Mouse (Mus musculus) MEL (cell line): ENCODE results near the gene Egfl7. TPM values are rescaled to one million over a fixed set of nuclear protein-coding genes. Genes with fewer than 3 reads are reported as not detected.

Source experiments
- DNase-seq: peaks from one replicate; pipeline ENCODE4 v3.0.0; 2011; ENCODE audit warnings: low read depth, low spot score
- H3K27ac ChIP-seq: 2 replicates; pipeline ENCODE4 v1.5.1; 2012; ENCODE audit warnings: low read depth, mild to moderate bottlenecking, control low read depth, low read length, moderate library complexity; ENCODE audit not compliant: control insufficient read depth
- H3K27me3 ChIP-seq, 2 experiments: fragments of 150-350 bp in 1 of 2; sonication (generic) in 1 of 2; 2 replicates each; pipeline ENCODE4 v1.6.1; 2012; ENCODE audit warnings: low read length in 2 of 2, mild to moderate bottlenecking in 2 of 2, improper control_type of control experiment in 1 of 2, moderate library complexity in 1 of 2; ENCODE audit not compliant: insufficient read depth in 2 of 2, control insufficient read depth in 1 of 2
- H3K36me3 ChIP-seq, 2 experiments: 2 replicates each; pipeline ENCODE4 v1.6.1; 2012 to 2014; ENCODE audit warnings: low read length in 2 of 2, improper control_type of control experiment in 1 of 2, inconsistent platforms in 1 of 2, mild to moderate bottlenecking in 1 of 2; ENCODE audit not compliant: insufficient read depth in 2 of 2, control insufficient read depth in 1 of 2
- H3K4me1 ChIP-seq, 2 experiments: fragments of 150-350 bp in 1 of 2; sonication (generic) in 1 of 2; 2 replicates each; pipeline ENCODE4 v1.6.1; 2012; ENCODE audit warnings: low read length in 2 of 2, improper control_type of control experiment in 1 of 2, mild to moderate bottlenecking in 1 of 2; ENCODE audit not compliant: insufficient read depth in 2 of 2, control insufficient read depth in 1 of 2
- H3K4me3 ChIP-seq, 2 experiments: fragments of 150-350 bp in 1 of 2; sonication (generic) in 1 of 2; 2 replicates each; pipeline ENCODE4 v1.5.1; 2012; ENCODE audit warnings: low read depth in 2 of 2, low read length in 2 of 2, mild to moderate bottlenecking in 2 of 2, moderate library complexity in 2 of 2, control low read depth in 1 of 2, improper control_type of control experiment in 1 of 2; ENCODE audit not compliant: control insufficient read depth in 1 of 2, insufficient read depth in 1 of 2
- H3K79me2 ChIP-seq: 2 replicates; pipeline ENCODE4 v1.6.1; 2012; ENCODE audit warnings: mild to moderate bottlenecking, low read length, moderate library complexity; ENCODE audit not compliant: control insufficient read depth, poor library complexity, insufficient read depth
- H3K9ac ChIP-seq: 2 replicates; pipeline ENCODE4 v1.6.1; 2012; ENCODE audit warnings: low read depth, mild to moderate bottlenecking, control low read depth, low read length, moderate library complexity; ENCODE audit not compliant: control insufficient read depth, poor library complexity, severe bottlenecking
- H3K9me3 ChIP-seq: fragments of 150-350 bp; sonication (generic); replicated peaks from 2 replicates; pipeline ENCODE4 v1.6.1; 2012; ENCODE audit warnings: mild to moderate bottlenecking, low read length, improper control_type of control experiment, moderate library complexity; ENCODE audit not compliant: insufficient read depth
- BHLHE40 ChIP-seq: IDR thresholded peaks from 2 replicates; pipeline ENCODE4 v1.6.1; 2012; ENCODE audit warnings: low read depth, mild to moderate bottlenecking, inconsistent platforms, low read length, improper control_type of control experiment, borderline replicate concordance
- CHD1 ChIP-seq: IDR thresholded peaks from 2 replicates; pipeline ENCODE4 v1.6.1; 2012; ENCODE audit warnings: low read depth, mild to moderate bottlenecking, inconsistent platforms, low read length, improper control_type of control experiment
- CHD2 ChIP-seq: IDR thresholded peaks from 2 replicates; pipeline ENCODE4 v1.6.1; 2011; ENCODE audit warnings: low read length, improper control_type of control experiment
- CTCF ChIP-seq, 3 experiments: IDR thresholded peaks in 2 of 3; conservative IDR thresholded peaks in 1 of 3; 2 replicates each; pipeline ENCODE4 v1.5.1; 2011 to 2012; ENCODE audit warnings: low read length in 3 of 3, low read depth in 2 of 3, mild to moderate bottlenecking in 2 of 3, improper control_type of control experiment in 1 of 3, inconsistent platforms in 1 of 3, mixed read lengths in 1 of 3, moderate library complexity in 1 of 3; ENCODE audit not compliant: control insufficient read depth in 1 of 3, insufficient read depth in 1 of 3, poor library complexity in 1 of 3, severe bottlenecking in 1 of 3
- E2F4 ChIP-seq: IDR thresholded peaks from 2 replicates; pipeline ENCODE4 v1.6.1; 2011; ENCODE audit warnings: low read depth, low read length, improper control_type of control experiment, borderline replicate concordance
- ETS1 ChIP-seq: IDR thresholded peaks from 2 replicates; pipeline ENCODE4 v1.6.1; 2012; ENCODE audit warnings: low read depth, mild to moderate bottlenecking, inconsistent platforms, low read length, improper control_type of control experiment, moderate library complexity
- GABPA ChIP-seq: IDR thresholded peaks from 2 replicates; pipeline ENCODE4 v1.6.1; 2012; ENCODE audit warnings: low read depth, mild to moderate bottlenecking, inconsistent platforms, low read length, improper control_type of control experiment, moderate library complexity
- HCFC1 ChIP-seq: IDR thresholded peaks from 2 replicates; pipeline ENCODE4 v1.6.1; 2012; ENCODE audit warnings: low read depth, mild to moderate bottlenecking, inconsistent platforms, low read length, improper control_type of control experiment, moderate library complexity
- JUND ChIP-seq: IDR thresholded peaks from 2 replicates; pipeline ENCODE4 v1.6.1; 2011; ENCODE audit warnings: low read depth, mild to moderate bottlenecking, improper control_type of control experiment, low read length
- MAZ ChIP-seq: IDR thresholded peaks from 2 replicates; pipeline ENCODE4 v1.6.1; 2012; ENCODE audit warnings: low read depth, mild to moderate bottlenecking, inconsistent platforms, low read length, improper control_type of control experiment
- MYC ChIP-seq: IDR thresholded peaks from 2 replicates; pipeline ENCODE4 v1.6.1; 2011; ENCODE audit warnings: low read depth, mild to moderate bottlenecking, low read length, improper control_type of control experiment, moderate library complexity
- NELFE ChIP-seq: IDR thresholded peaks from 2 replicates; pipeline ENCODE4 v1.6.1; 2011; ENCODE audit warnings: low read depth, low read length, improper control_type of control experiment
- POLR2A ChIP-seq, 2 experiments: IDR thresholded peaks; 2 replicates each; pipeline ENCODE4 v1.6.1; 2011 to 2012; ENCODE audit warnings: low read length in 2 of 2, mild to moderate bottlenecking in 2 of 2, control low read depth in 1 of 2, improper control_type of control experiment in 1 of 2, low read depth in 1 of 2, moderate library complexity in 1 of 2; ENCODE audit not compliant: control insufficient read depth in 1 of 2, insufficient read depth in 1 of 2, poor library complexity in 1 of 2
- POLR2AphosphoS5 ChIP-seq: IDR thresholded peaks from 2 replicates; pipeline ENCODE4 v1.6.1; 2012; ENCODE audit warnings: low read depth, borderline replicate concordance, mild to moderate bottlenecking, inconsistent platforms, low read length, moderate library complexity, mixed read lengths
- RAD21 ChIP-seq: IDR thresholded peaks from 2 replicates; pipeline ENCODE4 v1.6.1; 2011; ENCODE audit warnings: mild to moderate bottlenecking, low read depth, low read length, improper control_type of control experiment
- RCOR1 ChIP-seq: IDR thresholded peaks from 2 replicates; pipeline ENCODE4 v1.6.1; 2012; ENCODE audit warnings: low read depth, mild to moderate bottlenecking, inconsistent platforms, low read length, improper control_type of control experiment
- SIN3A ChIP-seq: IDR thresholded peaks from 2 replicates; pipeline ENCODE4 v1.6.1; 2012; ENCODE audit warnings: low read length, improper control_type of control experiment, inconsistent platforms
- TAL1 ChIP-seq: IDR thresholded peaks from 2 replicates; pipeline ENCODE4 v1.6.1; 2012; ENCODE audit warnings: mild to moderate bottlenecking, inconsistent platforms, low read length, moderate library complexity, mixed read lengths
- TBP ChIP-seq: IDR thresholded peaks from 2 replicates; pipeline ENCODE4 v1.8.0; 2011; ENCODE audit warnings: low read depth, low read length, improper control_type of control experiment
- TCF12 ChIP-seq: IDR thresholded peaks from 2 replicates; pipeline ENCODE4 v1.6.1; 2014; ENCODE audit warnings: low read depth, mild to moderate bottlenecking, inconsistent platforms, low read length, improper control_type of control experiment, moderate library complexity
- USF1 ChIP-seq: IDR thresholded peaks from 2 replicates; pipeline ENCODE4 v1.6.1; 2014; ENCODE audit warnings: low read depth, mild to moderate bottlenecking, inconsistent platforms, low read length, improper control_type of control experiment, moderate library complexity
- USF2 ChIP-seq, 2 experiments: IDR thresholded peaks; 2 replicates each; pipeline ENCODE4 v1.6.1; 2011 to 2012; ENCODE audit warnings: improper control_type of control experiment in 2 of 2, low read length in 2 of 2, borderline replicate concordance in 1 of 2, inconsistent platforms in 1 of 2, low read depth in 1 of 2, mild to moderate bottlenecking in 1 of 2; ENCODE audit not compliant: insufficient read depth in 1 of 2
- ZC3H11A ChIP-seq: IDR thresholded peaks from 2 replicates; pipeline ENCODE4 v1.6.1; 2012; ENCODE audit warnings: low read depth, mild to moderate bottlenecking, inconsistent platforms, low read length, improper control_type of control experiment
- ZKSCAN1 ChIP-seq: IDR thresholded peaks from 2 replicates; pipeline ENCODE4 v1.6.1; 2012; ENCODE audit warnings: low read depth, mild to moderate bottlenecking, inconsistent platforms, low read length, improper control_type of control experiment, moderate library complexity
- ZMIZ1 ChIP-seq: IDR thresholded peaks from 2 replicates; pipeline ENCODE4 v1.6.1; 2012; ENCODE audit warnings: low read depth, mild to moderate bottlenecking, inconsistent platforms, low read length, improper control_type of control experiment, moderate library complexity
- polyA plus RNA-seq, 2 experiments: library from polyadenylated mRNA; stranded (reverse) in 1 of 2; unstranded in 1 of 2; fragments of >175 nt in 1 of 2; fragments of >200 nt in 1 of 2; gene quantifications; 2 replicates each; pipeline versions ENCODE4 v1.2.1 to v1.2.4; 2012; ENCODE audit warnings: low replicate concordance in 2 of 2, low read depth in 1 of 2; ENCODE audit not compliant: insufficient read length in 2 of 2, insufficient read depth in 1 of 2, missing spikeins in 1 of 2
- total RNA-seq: library from RNA; depleted of rRNA; stranded (reverse); fragments of 300-350 nt; gene quantifications from 2 replicates; pipeline ENCODE4 v1.2.3, GENCODE M21; 2012

The Egfl7 gene
- total and polyA plus RNA-seq, 3 experiments, result 73.9 to 125 TPM; not detected in 1

DNA sequence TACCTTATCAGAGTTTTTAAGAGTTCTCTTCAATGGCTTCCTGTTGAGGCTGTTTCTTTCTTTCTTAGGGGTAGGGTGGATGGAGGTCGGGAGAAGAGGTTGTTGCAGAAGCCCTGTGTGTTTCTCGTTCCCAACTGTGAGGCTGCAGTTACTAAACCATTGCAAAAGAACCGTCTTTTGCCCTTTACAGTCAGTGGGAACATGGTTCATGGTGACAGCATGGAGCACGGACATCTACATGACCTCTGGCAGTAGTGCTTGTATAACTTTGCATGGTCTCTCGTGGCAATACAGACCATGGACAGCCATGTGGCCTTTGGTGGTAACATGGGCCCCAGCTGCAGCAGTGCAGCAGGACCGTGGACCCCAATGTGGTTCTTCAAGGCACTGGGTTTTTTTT, 37.5 kb downstream of the Egfl7 start:
- no peak for DNase-seq
- Histone ChIP-seq H3K9ac (no peak overlapping the region), H3K36me3 (no peaks in the 10 kb centered on the region), H3K27ac (no peak overlapping the region), H3K9me3 (no peaks in the 10 kb centered on the region), H3K4me3 (no peak overlapping the region), H3K27me3 (peaks cover 0 to 6% of the 10 kb centered on the region in 2 experiments; a peak in 3 of 4 replicates), H3K79me2 (no peaks in the 10 kb centered on the region), H3K4me1 (no peaks in the 10 kb centered on the region)
- TF ChIP-seq ZMIZ1, result no peak
- TF ChIP-seq NELFE, result no peak
- TF ChIP-seq HCFC1, result no peak
- TF ChIP-seq SIN3A, result no peak
- no peak for TF ChIP-seq ZKSCAN1
- no peak for TF ChIP-seq JUND
- no peak for TF ChIP-seq GABPA
- TF ChIP-seq E2F4, result no peak
- no peak for TF ChIP-seq TCF12
- no peak for TF ChIP-seq TAL1
- no peak for TF ChIP-seq POLR2AphosphoS5
- no peak for TF ChIP-seq TBP
- no peak for TF ChIP-seq CHD1
- TF ChIP-seq CTCF (IDR thresholded peaks at IDR 0.05 in 2 of 3, conservative IDR thresholded peaks at IDR 0.05 in 1 of 3; ENCODE audit: control insufficient read depth in 1 of 3, insufficient read depth in 1 of 3, low read depth in 2 of 3, low read length in 3 of 3, poor library complexity in 1 of 3, severe bottlenecking in 1 of 3), result no peak

DNA sequence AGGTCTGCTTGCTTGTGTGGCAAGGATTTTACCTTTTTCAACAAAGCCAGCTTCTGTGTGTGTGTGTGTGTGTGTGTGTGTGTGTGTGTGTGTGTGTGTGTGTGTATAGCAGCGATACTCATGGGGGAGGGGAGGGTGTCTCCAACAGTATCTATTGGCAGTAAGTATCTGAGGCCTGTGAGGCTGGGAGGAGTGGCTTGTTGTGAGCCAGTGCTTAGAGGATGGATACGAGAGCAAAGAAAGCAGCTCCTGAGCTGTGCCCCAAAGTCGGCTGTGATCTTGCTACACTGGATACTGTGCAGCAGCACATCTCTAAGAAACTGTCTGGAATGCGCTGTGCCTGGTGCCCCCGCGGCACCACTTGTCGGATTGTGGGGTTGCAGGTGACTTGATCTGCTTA, 38.1 kb downstream of the Egfl7 start:
- no peak for DNase-seq
- H3K27me3 ChIP-seq, result peaks cover 0 to 5% of the 10 kb centered on the region in 2 experiments; a peak in 3 of 4 replicates
- H3K79me2 ChIP-seq, result no peaks in the 10 kb centered on the region
- TF ChIP-seq GABPA (no peak), ZMIZ1 (no peak), RCOR1 (no peak), SIN3A (no peak), CHD2 (no peak), TCF12 (no peak), CHD1 (no peak), RAD21 (no peak), ETS1 (no peak), MYC (no peak), POLR2AphosphoS5 (no peak), POLR2A (IDR thresholded peaks at IDR 0.05; ENCODE audit: control insufficient read depth in 1 of 2, insufficient read depth in 1 of 2, low read depth in 1 of 2, low read length in 2 of 2, poor library complexity in 1 of 2) (no peak), JUND (no peak), ZC3H11A (no peak), USF1 (no peak), USF2 (IDR thresholded peaks at IDR 0.05; ENCODE audit: borderline replicate concordance in 1 of 2, insufficient read depth in 1 of 2, low read depth in 1 of 2, low read length in 2 of 2) (no peak), MAZ (no peak), BHLHE40 (no peak)
- no peaks in the 10 kb centered on the region for H3K36me3 ChIP-seq
- no peaks in the 10 kb centered on the region for H3K9me3 ChIP-seq
- H3K9ac ChIP-seq, result no peak overlapping the region
- H3K27ac ChIP-seq, result no peak overlapping the region
- H3K4me1 ChIP-seq, result no peaks in the 10 kb centered on the region
- no peak overlapping the region for H3K4me3 ChIP-seq
